Mouse (Mus musculus) testis, adult 2 months (tissue): ENCODE data around the gene Mgat4c. TPM values are rescaled to one million over a fixed set of nuclear protein-coding genes. Genes with fewer than 3 reads are reported as not detected.

Source experiments
- H3K27ac ChIP-seq: fragments of 200-500 bp; 2 replicates; pipeline ENCODE4 v1.5.1; 2012; ENCODE audit warnings: low read depth, low read length; ENCODE audit not compliant: control insufficient read depth, insufficient read depth
- H3K27me3 ChIP-seq: fragments of 200-500 bp; 2 replicates; pipeline ENCODE4 v1.6.1; 2012; ENCODE audit warnings: mild to moderate bottlenecking, low read length, moderate library complexity; ENCODE audit not compliant: control insufficient read depth, insufficient read depth
- H3K36me3 ChIP-seq: fragments of 200-500 bp; 2 replicates; pipeline ENCODE4 v1.6.1; 2012; ENCODE audit warnings: mild to moderate bottlenecking, low read length; ENCODE audit not compliant: control insufficient read depth, insufficient read depth
- H3K4me1 ChIP-seq: fragments of 200-500 bp; 2 replicates; pipeline ENCODE4 v1.6.1; 2012; ENCODE audit warnings: low read length; ENCODE audit not compliant: control insufficient read depth, insufficient read depth
- H3K4me3 ChIP-seq: fragments of 200-500 bp; 2 replicates; pipeline ENCODE4 v1.5.1; 2012; ENCODE audit warnings: low read depth, mild to moderate bottlenecking, low read length, moderate library complexity, mixed read lengths; ENCODE audit not compliant: control insufficient read depth
- CTCF ChIP-seq: fragments of 200-500 bp; IDR thresholded peaks from 2 replicates; pipeline ENCODE4 v1.5.1; 2012; ENCODE audit warnings: low read depth, mild to moderate bottlenecking, inconsistent platforms, low read length, moderate library complexity; ENCODE audit not compliant: control insufficient read depth, insufficient read depth, insufficient replicate concordance
- POLR2A ChIP-seq: fragments of 200-500 bp; IDR thresholded peaks from 2 replicates; pipeline ENCODE4 v1.6.1; 2012; ENCODE audit warnings: low read depth, mild to moderate bottlenecking, inconsistent platforms, low read length, moderate library complexity; ENCODE audit not compliant: control insufficient read depth
- polyA plus RNA-seq: library from polyadenylated mRNA; depleted of rRNA; stranded (reverse); fragments of >200 nt; gene quantifications from 2 replicates; pipeline ENCODE4 v1.2.3, GENCODE M21; 2012

Mgat4c gene
- polyA plus RNA-seq, 1 experiment: 89.0 TPM

DNA sequence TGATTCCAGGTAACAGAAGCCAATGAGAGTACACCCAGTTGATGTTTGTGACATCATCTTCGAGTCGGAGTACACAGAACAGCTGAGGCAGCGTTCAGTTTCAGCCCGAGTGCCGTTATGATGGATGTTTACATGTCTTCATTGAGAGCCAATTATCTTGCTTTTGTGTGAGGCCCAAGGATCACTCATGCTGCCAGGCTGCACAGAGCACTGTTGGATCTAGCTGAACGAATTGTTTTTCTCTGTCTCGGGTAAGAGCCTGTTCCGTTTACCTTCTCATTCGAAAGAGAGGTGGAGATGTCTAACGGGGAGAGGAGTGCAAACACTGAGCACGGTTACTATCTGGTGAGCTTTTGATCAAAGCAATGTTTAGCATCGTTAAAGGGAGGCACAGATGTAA is 477.5 kb downstream of the Mgat4c start:
- peaks cover 2% of the 10 kb centered on the region; the same call in 1 of the 2 replicates for H3K4me1 ChIP-seq
- H3K27ac ChIP-seq: peak overlapping the region; percentile 87
- no peaks in the 10 kb centered on the region for H3K27me3 ChIP-seq
- H3K36me3 ChIP-seq: no peaks in the 10 kb centered on the region
- peak overlapping the region; percentile 92 for H3K4me3 ChIP-seq
- TF ChIP-seq POLR2A (peak; percentile 47; the same call in 1 of the 2 replicates), CTCF (no peak)

DNA sequence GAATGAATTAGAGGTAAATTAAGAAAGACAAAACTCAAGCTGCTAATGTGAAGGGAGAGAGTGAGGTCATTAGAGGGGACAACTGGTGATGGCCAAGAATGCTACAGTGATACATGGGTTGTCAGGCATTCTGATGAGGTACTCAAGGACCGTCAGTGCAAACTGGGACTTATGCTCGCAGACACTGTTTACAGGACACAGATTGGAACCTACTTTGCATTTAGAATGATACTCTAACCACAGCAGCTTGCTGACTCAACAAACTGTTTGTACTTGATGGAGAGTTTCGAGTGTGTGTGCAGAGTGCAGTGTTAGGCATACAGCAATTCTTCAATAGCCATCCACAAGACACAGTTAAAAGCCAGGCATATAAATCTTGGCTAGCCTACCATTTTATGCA is 503.4 kb downstream of the Mgat4c start:
- Histone ChIP-seq H3K4me3 (no peak overlapping the region), H3K27me3 (no peaks in the 10 kb centered on the region), H3K36me3 (no peaks in the 10 kb centered on the region), H3K27ac (no peak overlapping the region), H3K4me1 (no peaks in the 10 kb centered on the region)
- TF ChIP-seq POLR2A (no peak), CTCF (no peak)

DNA sequence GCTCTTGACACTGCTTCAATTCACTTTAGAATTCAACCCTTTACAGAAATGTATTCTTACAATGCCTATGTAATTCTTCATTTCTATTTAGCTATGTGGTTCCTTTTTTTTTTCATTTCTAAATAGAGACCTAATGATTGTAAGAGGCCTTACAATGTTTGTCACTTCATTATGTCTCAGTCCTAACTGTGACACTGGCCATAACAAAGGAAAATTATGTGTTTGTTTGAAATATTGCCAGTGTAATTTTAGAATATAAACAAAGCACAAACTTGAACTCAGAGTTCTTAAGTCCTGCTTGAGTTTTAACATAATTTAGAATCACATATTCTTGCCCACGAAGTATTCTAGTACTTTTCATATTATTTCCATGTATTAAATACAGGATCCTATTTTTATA is 510.4 kb downstream of the Mgat4c start:
- H3K27ac ChIP-seq: no peak overlapping the region
- no peak for TF ChIP-seq POLR2A
- no peak for TF ChIP-seq CTCF
- H3K27me3 ChIP-seq: no peaks in the 10 kb centered on the region
- H3K36me3 ChIP-seq: no peaks in the 10 kb centered on the region
- H3K4me3 ChIP-seq: no peak overlapping the region
- H3K4me1 ChIP-seq: no peaks in the 10 kb centered on the region

DNA sequence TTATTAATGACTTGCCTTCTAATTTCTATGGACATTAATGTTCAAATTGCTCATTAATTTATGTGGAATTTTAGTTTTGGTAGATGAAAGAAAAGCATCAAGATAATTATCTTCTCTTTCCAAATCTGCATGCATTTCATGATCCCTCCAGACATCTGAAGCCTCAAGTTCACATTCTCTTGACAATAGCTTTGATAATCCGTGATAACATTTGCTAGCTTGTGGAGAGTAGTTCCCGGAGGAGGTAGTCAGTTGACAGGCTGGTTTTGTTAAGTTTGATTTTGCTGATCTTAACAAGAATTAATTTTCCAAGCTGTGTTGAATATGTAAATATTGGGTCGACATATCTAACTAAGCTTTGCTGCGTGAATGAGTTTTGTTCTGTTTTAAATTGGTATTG is 515.6 kb downstream of the Mgat4c start:
- no peaks in the 10 kb centered on the region for H3K27me3 ChIP-seq
- H3K27ac ChIP-seq: no peak overlapping the region
- TF ChIP-seq POLR2A (no peak), CTCF (no peak)
- H3K4me1 ChIP-seq: no peaks in the 10 kb centered on the region
- H3K4me3 ChIP-seq: no peak overlapping the region
- H3K36me3 ChIP-seq: no peaks in the 10 kb centered on the region

DNA sequence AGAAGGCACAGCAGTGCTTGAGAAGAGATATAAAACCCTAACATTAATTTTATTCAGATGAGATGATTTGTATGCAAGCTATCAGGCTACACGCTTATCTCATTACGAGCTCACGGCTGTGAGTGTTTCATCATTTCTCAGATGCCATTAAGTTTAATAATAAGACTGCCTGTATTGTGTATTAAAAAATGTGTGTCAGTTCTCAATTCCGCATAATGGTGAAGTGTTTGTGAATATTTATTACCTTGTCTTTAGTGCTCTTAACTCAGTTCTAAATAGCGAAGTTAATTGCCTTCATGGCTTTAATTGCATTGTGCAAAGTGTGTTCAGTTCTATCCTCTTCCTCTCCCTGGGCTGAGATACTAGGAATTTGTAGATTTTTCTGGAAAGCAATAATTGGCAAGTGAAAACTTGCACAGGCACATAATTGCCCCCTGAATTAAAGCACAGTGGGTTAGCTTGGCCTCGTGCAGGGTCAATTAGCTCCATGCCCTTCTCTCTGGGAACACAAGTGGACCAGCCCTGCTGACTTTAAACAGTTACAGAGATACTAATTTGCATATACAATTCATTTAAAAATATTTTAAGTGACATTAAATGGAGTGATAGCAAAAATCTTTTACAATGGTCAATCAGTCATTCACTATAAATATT is 557.4 kb downstream of the Mgat4c start:
- no peaks in the 10 kb centered on the region for H3K36me3 ChIP-seq
- no peaks in the 10 kb centered on the region for H3K27me3 ChIP-seq
- no peak overlapping the region for H3K4me3 ChIP-seq
- TF ChIP-seq POLR2A (no peak), CTCF (no peak)
- H3K4me1 ChIP-seq: no peaks in the 10 kb centered on the region
- no peak overlapping the region for H3K27ac ChIP-seq

DNA sequence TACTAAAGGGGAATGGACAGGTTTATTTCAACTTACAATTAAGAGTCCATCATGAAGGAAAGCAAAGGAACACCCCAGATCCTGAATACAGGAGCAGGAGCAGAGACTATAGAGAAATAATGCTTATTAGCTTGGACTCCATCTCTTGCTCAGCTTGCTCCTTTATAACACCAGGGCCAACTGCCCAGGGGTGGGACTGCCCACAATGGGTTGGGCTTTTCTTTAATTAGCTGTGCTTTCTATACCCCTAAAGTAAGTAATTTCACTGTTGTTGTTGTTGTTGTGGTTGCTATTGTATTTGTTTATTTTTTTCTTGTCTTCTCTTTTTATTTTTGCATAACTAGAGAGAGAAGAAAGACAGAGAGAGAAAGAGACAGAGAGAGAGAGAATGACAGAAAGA is 562.6 kb downstream of the Mgat4c start:
- Histone ChIP-seq H3K4me3 (no peak overlapping the region), H3K36me3 (no peaks in the 10 kb centered on the region), H3K27ac (no peak overlapping the region), H3K4me1 (no peaks in the 10 kb centered on the region), H3K27me3 (no peaks in the 10 kb centered on the region)
- TF ChIP-seq CTCF (no peak), POLR2A (no peak)

DNA sequence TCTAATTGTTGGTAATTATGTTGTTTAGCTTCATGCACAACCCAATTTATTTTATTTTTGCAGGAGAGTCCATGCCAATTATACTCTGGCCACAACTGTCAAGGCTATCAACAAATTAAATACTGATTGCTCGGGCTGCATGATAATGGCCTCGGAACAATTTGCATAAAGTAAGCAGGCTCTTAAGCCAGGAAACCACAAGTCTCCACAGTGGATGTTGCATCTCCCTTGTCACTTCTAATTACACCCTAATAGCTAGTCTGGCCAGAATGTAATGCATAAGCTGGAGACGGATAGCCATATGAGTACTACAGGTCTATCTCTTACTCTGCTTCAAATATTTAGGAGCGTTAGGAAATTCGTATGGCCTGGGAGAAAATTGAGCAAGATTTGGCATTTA is 563.3 kb downstream of the Mgat4c start:
- no peak for TF ChIP-seq POLR2A
- no peak for TF ChIP-seq CTCF

DNA sequence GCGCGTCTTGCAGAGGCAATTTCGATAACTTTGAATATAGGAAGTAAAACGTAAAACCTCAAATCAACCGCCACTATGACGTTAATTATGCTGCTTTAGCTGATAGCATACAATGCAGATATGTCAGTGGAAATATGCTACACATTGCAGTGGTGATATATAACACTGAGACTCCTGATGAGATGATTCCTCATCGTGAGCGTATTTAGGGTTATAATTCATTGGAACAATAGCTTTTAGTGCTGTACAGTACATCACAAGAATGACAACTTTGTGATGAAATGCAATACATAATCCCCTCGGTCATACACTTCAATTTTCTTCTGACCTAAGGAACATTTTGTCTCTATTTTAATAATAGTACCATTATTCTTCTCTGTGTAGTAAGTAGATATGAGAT is 564.0 kb downstream of the Mgat4c start:
- TF ChIP-seq CTCF (no peak), POLR2A (no peak)
- no peaks in the 10 kb centered on the region for H3K36me3 ChIP-seq
- H3K27ac ChIP-seq: no peak overlapping the region
- H3K27me3 ChIP-seq: no peaks in the 10 kb centered on the region
- no peaks in the 10 kb centered on the region for H3K4me1 ChIP-seq
- H3K4me3 ChIP-seq: no peak overlapping the region

More for the DNA sequence above, 563.3 kb downstream of the Mgat4c start:
- H3K36me3 ChIP-seq: no peaks in the 10 kb centered on the region
- H3K4me1 ChIP-seq: no peaks in the 10 kb centered on the region
- H3K4me3 ChIP-seq: no peak overlapping the region
- no peak overlapping the region for H3K27ac ChIP-seq
- H3K27me3 ChIP-seq: no peaks in the 10 kb centered on the region
